Mouse (Mus musculus): Measurements from ENCODE around the gene Gmfg.
A peak's percentile ranks its signal among the peaks of the same experiment; 100 is the strongest.

Gmfg gene

DNA sequence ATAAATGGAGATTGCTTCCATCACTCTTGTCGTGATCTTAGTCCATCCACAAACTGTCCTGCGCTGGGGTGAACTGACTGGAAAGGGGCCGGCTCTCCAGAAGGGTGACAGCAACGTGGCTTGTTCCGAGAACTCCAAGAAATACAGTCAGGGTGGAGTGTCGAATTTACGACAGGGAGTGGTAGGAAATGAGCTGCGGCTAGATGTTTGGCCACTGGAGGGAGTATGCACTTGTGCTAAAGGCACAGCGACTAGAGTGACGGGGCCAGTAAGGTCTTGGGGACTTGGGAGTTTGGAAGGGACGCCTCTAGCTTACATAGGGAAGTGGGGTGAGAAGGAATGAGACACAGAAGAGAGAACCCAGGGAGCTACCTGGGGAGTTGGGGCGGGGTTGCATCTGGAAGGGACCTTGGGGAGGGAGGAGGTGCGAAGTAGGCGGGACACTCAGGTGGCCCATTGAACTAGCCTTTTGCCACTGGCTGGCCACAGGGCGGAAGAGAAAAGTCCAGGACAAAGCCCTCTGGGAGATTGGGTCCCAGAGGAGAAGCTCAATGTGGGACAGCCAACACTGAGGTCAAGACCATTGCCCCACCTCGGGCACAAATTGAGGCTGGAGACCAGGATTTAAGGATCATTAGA, at the start of gene Gmfg:
Gmfg (plus strand) TSS at position 516 of the 639 bp plus-strand sequence.
- peak; percentile 83 for DNase-seq (ENCODE audit: low read depth in 1 of 2, low spot score in 2 of 2)

DNA sequence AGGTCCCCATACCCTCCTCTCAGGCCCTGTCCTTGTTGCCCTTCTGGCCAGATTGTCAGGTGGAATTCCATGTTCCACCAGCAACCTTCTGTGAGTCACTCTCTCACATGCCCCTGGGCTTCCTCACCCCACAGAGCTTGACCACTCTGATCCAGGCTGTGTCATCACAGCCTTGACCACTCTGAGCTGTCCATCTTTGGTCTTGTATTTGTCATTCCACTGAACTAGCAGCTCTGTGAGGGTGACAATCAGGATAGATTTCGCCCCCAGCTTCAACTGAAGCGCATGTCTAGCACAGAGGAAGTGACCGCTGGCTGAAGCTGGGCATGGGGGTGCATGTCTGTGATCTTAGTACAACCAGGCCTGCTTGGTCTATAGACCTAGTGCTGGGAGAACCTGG, 46.9 kb upstream of the Gmfg start:
- DNase-seq (ENCODE audit: low read depth in 1 of 2, low spot score in 2 of 2): no peak

DNA sequence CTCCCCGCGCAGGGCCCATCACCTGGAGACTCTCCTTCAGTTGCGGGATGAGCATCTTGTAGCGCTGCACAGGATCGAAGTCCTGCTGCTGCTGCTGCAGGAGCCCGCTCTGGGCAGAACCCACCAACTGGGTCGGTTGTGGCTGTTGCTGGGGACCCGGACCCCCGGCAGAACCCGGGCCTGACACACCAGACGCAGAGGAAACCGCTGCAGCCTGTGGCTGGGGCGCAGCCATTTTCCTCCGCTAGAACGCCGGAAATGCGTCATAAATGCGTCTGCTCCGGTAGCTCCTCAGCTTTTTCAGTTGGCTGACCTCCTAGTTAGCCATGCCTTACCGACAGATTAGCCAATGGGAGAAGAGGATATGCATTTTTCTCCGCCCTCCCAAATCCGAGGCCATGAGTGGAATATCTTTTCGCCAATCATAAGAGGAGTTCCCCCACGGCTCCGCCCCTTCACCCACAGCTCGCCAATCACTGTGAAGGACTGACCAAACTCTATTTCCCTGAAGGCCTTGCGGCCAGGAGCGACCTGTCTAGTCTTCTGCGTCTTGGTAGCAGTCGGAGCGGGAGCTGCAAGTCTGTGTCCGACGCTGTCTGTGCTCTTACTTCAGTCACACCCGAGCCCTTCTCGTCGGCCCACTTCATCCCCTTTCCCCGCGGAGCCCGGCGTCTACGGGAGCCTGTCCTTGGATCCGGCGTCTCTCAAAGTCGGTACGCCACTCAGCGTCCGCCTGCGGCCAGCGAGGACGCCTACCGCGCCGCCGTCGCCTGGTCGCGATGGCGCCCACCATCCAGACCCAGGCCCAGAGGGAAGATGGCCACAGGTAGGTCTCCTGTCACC, 44.6 kb upstream of the Gmfg start, which contains the start of the genes Med29 and Paf1:
Med29 (minus strand) TSS at position 280 of the 843 bp plus-strand sequence.
Paf1 (plus strand) TSS at position 523 of the 843 bp plus-strand sequence.
- DNase-seq (ENCODE audit: low read depth in 1 of 2, low spot score in 2 of 2): peak; percentile 91 to 95

DNA sequence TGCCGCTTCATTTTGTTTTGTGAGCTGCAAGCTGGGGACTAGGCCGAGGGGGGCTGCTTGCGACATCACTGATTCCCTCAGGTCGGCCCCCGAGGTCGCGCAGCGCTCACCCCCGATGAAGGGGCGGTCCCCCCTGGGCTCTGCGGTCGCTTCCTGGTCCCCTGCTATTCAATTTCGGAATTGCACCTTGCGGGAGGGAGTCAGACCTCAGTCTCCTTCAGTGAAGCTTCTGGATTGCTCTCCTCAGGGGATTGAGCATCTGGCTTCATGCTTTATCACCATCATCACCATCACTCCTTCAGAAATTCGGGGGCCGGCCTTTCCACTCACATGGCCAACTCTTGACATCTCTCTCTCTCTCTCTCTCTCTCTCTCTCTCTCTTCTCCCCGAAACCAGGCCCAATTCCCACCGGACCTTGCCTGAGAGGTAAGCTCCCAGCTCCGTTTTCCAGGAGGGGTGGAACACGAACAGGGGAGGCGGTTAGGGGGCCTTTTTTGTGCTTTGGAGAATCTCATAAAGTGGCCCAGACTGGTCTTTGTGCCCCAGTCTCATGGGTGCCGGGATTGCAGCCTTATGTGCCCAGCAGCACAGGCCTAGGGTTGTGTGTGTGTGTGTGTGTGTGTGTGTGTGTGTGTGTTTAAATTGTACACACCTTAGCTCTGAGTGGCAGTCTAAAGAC, 43.8 kb upstream of the Gmfg start:
- DNase-seq (ENCODE audit: low read depth in 1 of 2, low spot score in 2 of 2): no peak

DNA sequence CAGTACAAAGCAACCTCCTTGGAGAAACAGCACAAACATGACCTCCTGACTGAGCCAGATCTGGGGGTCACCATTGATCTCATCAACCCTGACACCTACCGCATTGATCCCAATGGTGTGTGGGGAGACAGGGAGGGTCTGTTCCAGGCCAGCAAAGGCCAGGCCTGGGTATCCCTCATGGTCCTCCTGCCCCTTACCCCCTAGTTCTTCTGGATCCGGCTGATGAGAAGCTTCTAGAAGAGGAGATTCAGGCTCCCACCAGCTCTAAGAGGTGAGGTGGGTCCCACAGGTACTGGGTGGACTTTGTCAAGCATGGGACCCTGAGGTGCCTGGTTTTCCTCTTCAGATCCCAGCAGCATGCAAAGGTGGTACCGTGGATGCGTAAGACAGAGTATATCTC, 41.8 kb upstream of the Gmfg start:
- DNase-seq (ENCODE audit: low read depth in 1 of 2, low spot score in 2 of 2): no peak

DNA sequence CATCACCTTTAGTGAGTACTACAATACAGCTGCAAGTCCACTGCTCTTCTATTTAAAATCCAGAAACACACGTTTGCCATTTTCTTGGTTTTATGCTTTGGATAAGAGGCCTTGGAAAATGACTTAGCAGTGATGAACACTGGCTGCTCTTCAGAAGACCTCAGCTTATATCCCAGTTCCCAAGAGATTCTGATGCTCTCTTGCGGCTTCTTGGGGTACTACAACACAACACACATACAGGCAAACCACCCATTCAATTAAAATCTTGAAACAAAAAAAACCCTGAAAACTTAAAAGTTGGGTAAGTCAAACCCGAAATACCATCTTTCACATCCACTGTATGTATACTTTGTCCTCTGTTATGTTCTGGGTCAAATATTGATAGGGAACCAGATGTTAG, 39.2 kb upstream of the Gmfg start:
- no peak for DNase-seq (ENCODE audit: low read depth in 1 of 2, low spot score in 2 of 2)

DNA sequence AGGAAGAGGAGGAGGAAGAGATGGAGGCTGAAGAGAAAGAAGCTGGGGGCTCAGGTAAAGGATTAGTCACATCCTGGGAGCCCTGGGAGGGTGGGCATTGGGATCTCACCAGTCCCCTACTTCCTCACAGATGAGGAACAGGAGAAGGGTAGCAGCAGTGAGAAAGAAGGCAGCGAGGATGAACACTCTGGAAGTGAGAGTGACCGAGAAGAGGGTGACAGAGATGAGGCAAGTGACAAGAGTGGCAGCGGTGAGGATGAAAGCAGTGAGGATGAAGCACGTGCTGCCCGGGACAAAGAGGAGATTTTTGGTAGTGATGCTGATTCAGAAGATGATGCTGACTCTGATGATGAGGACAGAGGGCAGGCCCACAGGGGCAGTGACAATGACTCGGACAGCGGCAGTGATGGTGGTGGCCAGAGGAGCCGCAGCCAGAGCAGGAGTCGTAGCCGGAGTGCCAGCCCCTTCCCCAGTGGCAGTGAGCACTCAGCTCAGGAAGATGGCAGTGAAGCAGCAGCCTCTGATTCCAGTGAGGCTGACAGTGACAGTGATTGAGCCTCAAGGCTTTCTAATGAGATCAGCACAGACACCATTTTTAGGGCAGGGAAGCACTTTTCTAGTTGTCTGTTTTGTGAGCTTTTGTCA, 38.4 kb upstream of the Gmfg start:
- no peak for DNase-seq (ENCODE audit: low read depth in 1 of 2, low spot score in 2 of 2)

DNA sequence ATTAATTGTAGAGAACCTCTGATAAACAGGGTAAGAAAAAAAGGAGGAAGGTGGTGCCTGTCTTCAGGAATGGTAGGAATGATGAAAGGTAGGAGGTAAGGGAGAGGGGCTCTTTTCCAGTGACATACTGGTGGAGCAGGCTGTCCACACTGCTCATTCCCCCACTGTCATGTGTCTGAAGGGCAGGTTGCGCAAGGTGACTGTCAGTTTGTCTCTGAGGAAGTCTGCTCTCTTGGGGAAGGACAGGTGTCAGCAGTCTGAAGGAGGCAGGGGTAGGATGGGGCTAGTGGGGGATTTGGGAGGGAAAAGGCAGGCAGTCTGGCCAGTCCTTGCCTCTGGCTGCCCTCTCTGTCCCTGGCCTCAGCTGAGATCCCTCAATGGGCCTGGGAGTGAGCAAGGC, 36.2 kb upstream of the Gmfg start:
- DNase-seq (ENCODE audit: low read depth in 1 of 2, low spot score in 2 of 2): no peak

DNA sequence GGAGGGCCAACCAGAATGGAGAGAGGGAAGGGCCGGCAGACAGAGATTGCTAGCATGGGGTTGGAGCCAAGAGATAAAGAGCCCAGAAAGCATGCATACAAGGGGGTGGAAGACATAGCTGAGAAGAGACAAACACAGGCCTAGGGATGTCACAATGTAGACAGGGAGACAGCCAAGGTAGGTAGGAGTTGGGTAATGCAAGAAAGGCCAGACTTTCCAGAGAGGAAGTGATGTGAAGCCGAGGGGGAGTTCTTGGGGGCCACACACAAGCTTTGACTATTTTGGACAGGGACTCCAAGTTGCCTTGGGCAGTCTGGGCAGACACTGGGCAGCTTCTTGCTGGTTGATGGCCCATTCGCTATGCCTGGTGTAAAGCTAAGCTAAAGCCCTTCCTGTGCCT, 35.3 kb upstream of the Gmfg start:
- DNase-seq (ENCODE audit: low read depth in 1 of 2, low spot score in 2 of 2): no peak

DNA sequence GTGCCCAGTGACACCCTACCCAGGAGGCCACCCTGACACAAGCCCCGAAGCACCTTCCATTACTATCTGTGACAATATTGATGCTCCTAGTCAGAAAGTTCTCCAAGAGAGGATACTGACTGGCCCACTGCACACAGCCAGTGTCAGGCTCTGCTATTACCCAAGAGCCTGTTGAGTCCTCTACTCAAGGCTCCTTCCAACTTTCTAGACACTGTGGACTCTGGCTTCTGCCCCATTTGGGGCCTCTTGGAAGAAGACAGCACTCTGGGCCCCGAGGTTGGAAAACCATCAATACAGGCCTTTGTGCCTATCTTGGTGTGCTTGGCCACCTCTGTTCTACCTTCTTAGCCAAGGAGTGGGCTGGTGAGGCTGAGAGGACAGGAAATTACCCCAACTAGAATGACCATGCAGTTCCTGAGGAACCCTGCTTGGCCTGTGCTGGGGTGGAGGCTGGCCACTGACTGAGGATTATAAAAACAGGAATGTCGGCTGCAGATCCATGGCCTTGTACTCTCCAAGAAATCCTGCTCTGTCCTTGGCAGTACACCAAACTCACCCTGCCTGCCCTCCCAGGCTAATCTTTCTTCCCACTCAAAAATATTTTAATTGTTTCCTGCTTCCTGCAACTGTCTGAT, 26.3 kb upstream of the Gmfg start:
- DNase-seq (ENCODE audit: low read depth in 1 of 2, low spot score in 2 of 2): no peak

DNA sequence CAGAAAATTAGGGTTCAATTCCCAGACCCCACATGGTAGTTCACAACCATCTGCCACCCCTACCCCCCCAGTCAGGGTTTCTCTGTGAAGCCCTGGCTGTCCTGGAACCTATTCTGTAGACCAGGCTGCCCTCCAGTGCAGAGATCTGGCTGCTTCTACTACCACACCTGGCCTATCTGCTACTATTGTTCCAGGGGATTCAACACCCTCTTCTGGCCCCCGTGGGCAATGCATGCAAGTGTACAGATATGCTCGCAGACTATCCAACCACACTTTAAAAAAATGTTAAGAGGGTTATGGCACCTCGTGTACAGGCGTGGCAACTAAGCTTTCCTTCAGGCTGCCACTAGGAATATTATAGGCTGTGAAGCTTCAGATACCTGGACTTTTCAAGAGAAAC, 24.4 kb upstream of the Gmfg start:
- no peak for DNase-seq (ENCODE audit: low read depth in 1 of 2, low spot score in 2 of 2)

DNA sequence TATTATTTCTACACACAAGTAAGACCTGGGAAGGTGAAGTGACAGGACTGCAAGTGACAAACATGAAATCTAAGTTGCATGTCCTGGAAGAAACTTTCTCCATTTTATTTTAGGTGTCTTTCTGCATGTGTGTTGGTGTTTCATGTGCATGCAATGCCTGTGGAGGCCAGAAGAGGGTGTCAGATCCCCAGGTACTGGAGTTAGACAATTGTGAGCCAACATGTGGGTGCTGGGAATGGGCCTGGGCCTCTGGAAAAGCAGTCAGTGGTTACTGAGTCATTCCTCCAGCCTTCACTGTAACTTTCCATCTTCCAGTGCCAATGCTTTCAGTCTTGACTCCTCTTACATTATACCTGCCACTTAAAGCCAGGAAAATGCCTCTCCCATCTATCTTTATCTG, 19.9 kb upstream of the Gmfg start:
- no peak for DNase-seq (ENCODE audit: low read depth in 1 of 2, low spot score in 2 of 2)

DNA sequence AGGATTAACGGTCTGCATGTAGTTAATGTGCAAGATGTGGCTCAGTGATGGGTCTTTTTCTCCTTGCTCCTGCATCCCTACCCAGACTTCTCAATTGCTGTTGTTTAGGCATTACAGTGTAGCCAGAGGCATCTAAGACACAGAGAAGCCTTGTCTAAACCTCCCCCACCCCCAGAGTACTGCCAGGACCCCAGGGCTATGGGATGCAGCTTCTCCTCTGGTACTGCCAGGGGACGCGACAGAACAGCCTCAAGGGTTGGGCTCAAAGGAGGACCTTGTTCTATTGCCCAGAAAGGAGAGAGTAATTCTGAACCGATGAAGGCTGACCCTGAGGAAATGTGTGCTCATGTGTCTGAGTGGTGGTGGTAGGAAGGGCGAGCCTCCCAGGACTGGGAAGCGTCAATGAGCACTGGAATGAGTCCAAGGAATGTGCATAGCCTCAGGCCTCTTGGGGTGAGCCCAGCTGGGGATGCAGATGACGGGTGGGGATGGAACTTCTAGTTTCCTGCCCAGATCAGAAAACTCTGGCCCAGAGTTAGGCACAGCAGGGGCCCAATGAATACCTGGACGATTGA, 19.1 kb upstream of the Gmfg start:
- DNase-seq (ENCODE audit: low read depth in 1 of 2, low spot score in 2 of 2): no peak

DNA sequence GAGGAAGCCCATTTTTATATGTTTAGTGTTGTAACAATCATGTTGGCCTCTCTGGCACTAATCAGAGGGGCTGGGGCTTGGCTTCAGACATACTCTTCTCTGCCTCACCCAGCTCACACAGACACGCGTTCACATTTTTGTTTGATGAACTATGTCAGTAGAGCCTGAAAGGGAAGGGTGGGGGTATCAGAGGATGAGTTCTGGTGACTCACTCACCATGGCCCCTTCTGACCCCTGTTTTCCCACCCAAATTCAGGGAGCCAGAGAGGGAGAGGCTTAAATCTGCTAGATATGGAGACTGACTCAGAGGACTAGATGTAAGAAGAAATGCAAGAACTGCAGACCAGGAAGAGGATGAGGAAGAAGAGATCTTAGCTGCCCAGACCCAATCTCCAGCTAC, 17.8 kb upstream of the Gmfg start:
- no peak for DNase-seq (ENCODE audit: low read depth in 1 of 2, low spot score in 2 of 2)

DNA sequence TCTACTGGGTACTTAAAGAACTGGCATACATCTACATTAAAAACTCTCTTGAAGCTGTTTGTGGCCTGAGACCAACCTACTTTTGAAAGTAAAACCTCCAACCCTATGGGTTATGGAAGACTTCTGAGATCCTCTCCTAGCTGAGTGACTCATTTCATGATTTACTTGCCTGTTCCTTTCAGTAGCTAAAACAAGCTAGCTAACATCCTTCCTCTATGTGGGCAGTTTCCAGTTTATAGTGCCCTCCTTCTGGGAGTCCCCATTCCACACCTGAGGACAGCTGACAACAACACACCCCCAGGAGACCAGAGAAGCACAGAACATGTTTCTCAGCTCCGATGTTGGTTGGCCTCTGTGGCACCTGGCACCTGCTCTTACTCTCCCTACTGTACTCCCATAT, 14.2 kb upstream of the Gmfg start:
- no peak for DNase-seq (ENCODE audit: low read depth in 1 of 2, low spot score in 2 of 2)

DNA sequence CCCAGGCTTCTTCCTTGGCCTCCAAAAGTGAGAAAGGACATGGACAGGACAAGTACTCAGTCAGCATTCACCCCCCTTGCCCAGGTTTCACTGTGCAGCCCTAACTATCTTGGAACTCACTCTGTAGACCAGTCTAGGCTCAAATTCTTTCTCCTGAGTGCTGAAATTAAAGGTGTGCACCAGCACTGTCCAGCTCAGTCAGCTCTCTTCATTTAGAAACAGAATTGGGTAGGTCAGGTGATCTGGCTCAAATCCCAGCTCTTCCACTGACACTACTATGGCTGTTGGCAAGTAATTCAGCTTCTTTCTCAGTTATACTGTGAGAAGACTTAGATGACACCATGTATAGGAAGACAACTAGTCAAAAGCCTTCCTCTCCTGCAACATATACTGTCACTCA, 9.5 kb upstream of the Gmfg start:
- no peak for DNase-seq (ENCODE audit: low read depth in 1 of 2, low spot score in 2 of 2)

DNA sequence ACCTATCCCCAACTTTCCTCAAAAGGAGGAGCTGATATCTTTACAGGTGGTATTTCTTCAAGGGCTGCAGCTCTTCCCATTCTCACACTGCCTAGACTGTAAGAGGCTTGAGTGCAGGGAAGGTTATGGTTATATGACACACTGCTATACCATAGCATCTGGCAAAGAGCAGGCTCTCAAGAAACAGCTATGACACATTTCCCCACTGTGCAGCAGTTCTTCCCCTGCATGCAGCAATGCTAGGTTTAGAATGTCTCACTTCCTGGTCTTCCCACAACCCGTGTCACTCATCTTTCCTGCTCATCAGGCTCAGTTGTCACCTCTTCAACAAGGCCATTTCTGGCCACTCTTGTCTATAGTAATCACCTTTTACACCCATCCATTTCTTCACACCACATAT, 6.7 kb upstream of the Gmfg start:
- DNase-seq (ENCODE audit: low read depth in 1 of 2, low spot score in 2 of 2): no peak

DNA sequence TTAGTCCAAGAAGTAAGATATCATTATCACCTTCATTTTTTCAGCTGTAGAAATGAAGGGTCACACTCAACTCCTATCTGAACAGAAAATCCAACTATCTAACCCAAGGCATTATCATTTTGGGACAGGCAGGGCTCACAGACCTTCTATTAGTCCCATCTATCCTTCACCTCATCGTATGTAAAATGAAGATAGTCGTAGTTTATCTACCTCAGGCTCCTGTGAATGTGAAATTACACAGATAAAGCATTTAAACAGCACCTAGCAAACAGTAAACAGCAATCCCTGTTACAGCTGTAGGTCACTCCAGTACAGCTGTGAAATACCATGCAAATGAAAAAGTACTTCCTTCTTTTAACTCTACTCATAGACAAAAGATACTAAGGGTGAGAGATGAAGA, 5.0 kb upstream of the Gmfg start:
- DNase-seq (ENCODE audit: low read depth in 1 of 2, low spot score in 2 of 2): no peak

DNA sequence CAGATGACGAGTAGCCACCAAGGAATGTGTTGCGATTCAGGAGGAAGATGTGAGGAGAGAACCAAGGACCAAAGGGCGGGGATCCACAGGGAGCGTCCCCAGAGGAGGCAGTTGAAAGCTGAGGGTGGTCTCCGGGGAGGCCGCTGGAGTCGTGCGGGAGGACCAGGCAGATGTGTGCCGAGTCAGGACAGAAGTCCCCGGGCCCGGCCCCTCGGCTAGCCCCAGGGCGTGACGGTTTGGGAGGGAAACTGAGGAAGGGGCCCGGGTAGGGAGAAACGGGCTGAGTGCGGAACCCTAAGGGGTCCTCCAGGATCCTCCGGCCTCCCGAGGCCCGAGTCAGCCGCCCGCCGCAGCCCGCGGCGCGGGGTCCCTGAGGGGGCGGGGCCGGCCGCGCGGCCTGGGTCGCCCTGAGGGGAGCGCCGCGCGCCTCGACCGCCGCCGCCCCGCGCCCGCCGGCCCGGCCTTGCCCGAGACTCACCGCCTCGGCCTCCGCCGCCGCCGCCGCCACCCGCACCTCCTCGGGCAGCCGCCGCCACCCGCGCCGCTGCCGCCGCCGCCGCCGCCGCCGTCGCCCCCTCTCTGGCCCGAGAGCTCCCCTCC, 1.5 kb upstream of the Gmfg start:
- DNase-seq (ENCODE audit: low read depth in 1 of 2, low spot score in 2 of 2): no peak

DNA sequence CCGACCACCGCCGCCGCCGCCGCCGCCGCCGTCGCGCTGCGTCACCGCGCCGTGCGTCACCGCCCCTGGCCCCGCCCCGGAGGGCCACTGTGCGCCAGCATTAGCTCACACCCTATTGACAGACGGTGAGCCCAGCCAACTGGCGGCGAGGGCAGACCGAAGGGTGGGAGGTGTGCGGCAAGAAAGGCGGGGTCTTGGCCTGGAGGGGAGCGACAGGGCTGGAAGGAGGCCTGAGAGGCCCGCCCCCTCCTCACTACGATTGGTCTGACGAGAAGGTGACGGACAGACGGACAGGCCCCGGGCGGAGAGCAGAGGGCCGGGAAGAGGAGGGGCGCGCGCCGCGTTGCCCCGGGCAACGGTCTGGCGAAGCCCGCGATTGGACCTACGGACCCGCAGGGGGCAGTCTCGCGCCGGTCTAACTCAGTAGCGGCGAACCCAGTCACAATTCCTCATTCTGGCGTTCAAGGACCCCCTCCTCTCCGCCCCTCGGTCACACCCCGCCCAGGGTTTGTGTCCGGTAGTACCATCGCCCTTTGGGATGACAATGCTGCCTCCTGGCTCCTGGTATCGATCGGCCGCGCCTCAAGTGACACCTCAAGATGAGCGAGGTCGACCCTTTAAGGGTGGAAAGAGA, 859 bp upstream of the Gmfg start:
- peak; percentile 99 to 100 for DNase-seq (ENCODE audit: low read depth in 1 of 2, low spot score in 2 of 2)

Measured in monocyte, adult 2 months (primary cell).